Mouse (Mus musculus) heart, postnatal 0 days (tissue): ENCODE measurements around the gene Itgb3.

ENCODE experiments used
- CTCF ChIP-seq: IDR thresholded peaks from 2 replicates; pipeline ENCODE4 v1.5.1; 2016; ENCODE audit warnings: antibody characterized with exemption, control low read depth, low read depth
- EP300 ChIP-seq: IDR thresholded peaks from 2 replicates; pipeline ENCODE4 v1.6.1; 2016; ENCODE audit warnings: antibody characterized with exemption, low read depth

- TF ChIP-seq CTCF (no peak), EP300 (no peak)
Observed at GRCm38 (mm10) chr11:104662573-104662972, 54.8 kb downstream of the Itgb3 start.
